Mouse (Mus musculus) lung, embryonic 16.5 days (tissue): Measurements from ENCODE around the gene Insig2. TPM values are rescaled to one million over a fixed set of nuclear protein-coding genes. Genes with fewer than 3 reads are reported as not detected.

Source experiments
- ATAC-seq: fragments of 200-750 bp; cut with Nextera tagmentation; 2 replicates; pipeline ENCODE4 v1.8.0; 2017; ENCODE audit warnings: low read depth, mild to moderate bottlenecking, moderate library complexity
- H3K27ac ChIP-seq: fragments of 300-500 bp; sonication (generic); 2 replicates; pipeline ENCODE4 v1.5.1; 2014; ENCODE audit warnings: mild to moderate bottlenecking, control low read depth, low read length
- H3K27me3 ChIP-seq: fragments of 300-500 bp; sonication (generic); 2 replicates; pipeline ENCODE4 v1.6.1; 2014; ENCODE audit warnings: low read depth, low read length, mixed read lengths; ENCODE audit not compliant: control insufficient read depth, insufficient read depth
- H3K36me3 ChIP-seq: fragments of 300-500 bp; sonication (generic); 2 replicates; pipeline ENCODE4 v1.6.1; 2014; ENCODE audit warnings: low read length; ENCODE audit not compliant: control insufficient read depth, insufficient read depth
- H3K4me1 ChIP-seq: fragments of 300-500 bp; sonication (generic); replicated peaks from 2 replicates; pipeline ENCODE4 v1.6.1; 2014; ENCODE audit warnings: low read length, mixed read lengths; ENCODE audit not compliant: control insufficient read depth, insufficient read depth
- H3K4me2 ChIP-seq: fragments of 300-500 bp; sonication (generic); 2 replicates; pipeline ENCODE4 v1.6.1; 2014; ENCODE audit warnings: low read depth, low read length, control low read depth
- H3K4me3 ChIP-seq: fragments of 300-500 bp; sonication (generic); 2 replicates; pipeline ENCODE4 v1.5.1; 2014; ENCODE audit warnings: mild to moderate bottlenecking, low read length, control low read depth
- H3K9ac ChIP-seq: fragments of 300-500 bp; sonication (generic); 2 replicates; pipeline ENCODE4 v1.6.1; 2014; ENCODE audit warnings: low read length, control low read depth
- H3K9me3 ChIP-seq: fragments of 300-500 bp; sonication (generic); 2 replicates; pipeline ENCODE4 v1.6.1; 2016; ENCODE audit warnings: low read length; ENCODE audit not compliant: control insufficient read depth
- WGBS: fragments of 180-500 bp; shearing (Covaris S2); extraction: QIAGEN DNeasy Blood & Tissue Kit; methylation state at CpG from one replicate; pipeline ENCODE4 v1.1.7; 2014; 5-methylcytosine and 5-hydroxymethylcytosine counted together
- polyA plus RNA-seq: library from polyadenylated mRNA; unstranded; fragments of >200 nt; fragmentation: Nextera tagmentation; extraction: Ambion mirVana; gene quantifications from 2 replicates; pipeline ENCODE4 v1.2.1, GENCODE M21; 2015

The Insig2 gene
- polyA plus RNA-seq, 1 experiment from 2014 or later, result 38.3 TPM

DNA sequence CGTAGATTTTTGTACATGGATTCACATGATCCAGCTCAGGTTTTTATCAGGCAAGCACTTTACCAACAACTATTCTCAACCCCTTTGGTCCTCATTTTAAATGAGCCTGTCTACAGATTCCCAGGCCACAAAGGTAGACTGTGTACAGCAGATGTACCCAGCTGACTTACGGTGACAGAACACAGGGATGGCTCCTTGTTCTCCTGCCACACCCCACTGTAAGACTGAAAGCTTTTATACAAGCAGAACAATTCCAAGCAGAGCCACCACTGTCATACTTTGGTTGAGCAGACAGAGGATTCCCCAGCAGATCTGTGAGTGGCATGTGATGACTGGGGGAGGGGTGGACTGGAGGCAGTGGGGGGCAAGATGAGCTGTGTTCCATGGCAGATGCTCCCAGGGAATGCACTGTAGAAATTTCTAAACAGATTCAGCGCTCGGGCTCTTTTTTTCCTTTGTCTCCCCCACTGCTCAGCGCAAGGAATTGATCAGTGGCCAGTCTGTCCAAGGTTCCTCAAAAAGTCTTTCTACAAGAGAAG is 35.6 kb downstream of the Insig2 start:
- Histone ChIP-seq H3K27me3 (no peaks in the 10 kb centered on the region), H3K9me3 (no peaks in the 10 kb centered on the region), H3K36me3 (no peaks in the 10 kb centered on the region), H3K9ac (no peak overlapping the region), H3K4me2 (no peak overlapping the region), H3K27ac (no peak overlapping the region), H3K4me3 (no peak overlapping the region), H3K4me1 (no peaks in the 10 kb centered on the region)
- ATAC-seq, result no peak
- 72% methylated on average over 5 of the region's 5 CpGs for WGBS

DNA sequence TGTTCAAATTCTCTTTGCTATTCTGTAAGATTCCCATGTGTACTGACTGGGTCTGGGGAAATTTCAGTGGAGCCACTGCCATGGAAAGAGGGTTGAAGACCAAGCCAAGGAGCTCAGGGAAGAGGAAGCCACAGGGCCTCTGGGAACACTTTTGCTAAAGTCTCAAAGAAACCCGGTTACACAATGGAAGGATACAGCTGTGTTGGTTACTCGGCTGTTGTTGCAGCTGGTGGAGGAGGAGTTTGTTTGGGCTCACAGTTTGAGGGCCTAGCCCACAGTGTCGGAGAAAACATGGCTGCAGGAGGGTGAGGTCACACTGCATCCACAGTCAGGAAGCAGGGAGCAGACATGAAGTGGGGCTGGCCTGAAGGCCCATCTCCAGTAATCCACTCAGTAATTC is 38.8 kb downstream of the Insig2 start:
- H3K4me3 ChIP-seq, result no peak overlapping the region
- no peaks in the 10 kb centered on the region for H3K27me3 ChIP-seq
- no peaks in the 10 kb centered on the region for H3K36me3 ChIP-seq
- no peak overlapping the region for H3K4me2 ChIP-seq
- H3K27ac ChIP-seq, result no peak overlapping the region
- ATAC-seq, result no peak
- WGBS, result 47% methylated on average over 3 of the region's 3 CpGs
- no peaks in the 10 kb centered on the region for H3K4me1 ChIP-seq
- H3K9me3 ChIP-seq, result no peaks in the 10 kb centered on the region
- no peak overlapping the region for H3K9ac ChIP-seq

DNA sequence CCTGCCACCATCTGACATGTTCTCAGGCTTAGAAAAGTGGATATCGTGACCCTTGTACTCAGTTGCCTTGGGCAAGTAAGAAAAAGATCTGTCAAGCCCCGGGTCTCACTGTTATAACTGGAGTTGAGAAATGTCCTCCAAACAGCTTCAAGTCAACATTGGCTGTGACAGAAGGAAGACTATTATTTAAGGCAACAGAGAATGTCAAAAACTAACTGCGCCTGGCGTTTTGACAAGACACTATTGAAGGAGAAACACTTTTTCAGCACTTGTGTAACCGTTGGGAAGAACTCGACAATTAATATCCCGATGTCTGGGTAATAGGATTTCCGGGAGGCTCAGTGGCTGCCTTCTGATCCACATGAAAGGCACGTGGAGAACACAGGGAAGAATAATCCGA is 41.5 kb downstream of the Insig2 start:
- no peaks in the 10 kb centered on the region for H3K27me3 ChIP-seq
- H3K4me3 ChIP-seq, result no peak overlapping the region
- H3K9me3 ChIP-seq, result no peaks in the 10 kb centered on the region
- ATAC-seq, result no peak
- no peaks in the 10 kb centered on the region for H3K36me3 ChIP-seq
- 62% methylated on average over 10 of the region's 10 CpGs for WGBS
- no peak overlapping the region for H3K9ac ChIP-seq
- no peak overlapping the region for H3K27ac ChIP-seq
- H3K4me2 ChIP-seq, result no peak overlapping the region
- no peaks in the 10 kb centered on the region for H3K4me1 ChIP-seq

DNA sequence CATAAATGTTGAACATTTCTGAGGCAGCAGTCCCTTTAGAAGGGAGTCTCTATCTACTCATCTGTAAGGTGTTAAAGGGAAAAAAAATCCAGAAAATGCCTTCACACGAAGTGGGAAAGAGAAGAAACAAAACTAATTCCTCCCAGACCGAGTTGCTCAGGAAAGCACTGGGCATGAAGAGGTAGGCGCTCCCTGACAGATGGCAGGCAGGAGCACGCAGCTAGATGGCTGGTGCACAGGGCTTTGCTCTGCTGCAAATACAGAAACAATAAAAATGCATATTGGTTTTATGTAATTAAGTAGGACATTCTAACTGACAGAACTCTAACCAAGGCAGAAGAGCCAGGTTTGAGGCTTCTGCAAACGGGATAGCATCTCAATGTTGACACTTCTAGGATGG is 42.0 kb downstream of the Insig2 start:
- no peak for ATAC-seq
- Histone ChIP-seq H3K9me3 (no peaks in the 10 kb centered on the region), H3K36me3 (no peaks in the 10 kb centered on the region), H3K27ac (no peak overlapping the region), H3K9ac (no peak overlapping the region), H3K4me2 (no peak overlapping the region), H3K4me1 (no peaks in the 10 kb centered on the region), H3K27me3 (no peaks in the 10 kb centered on the region), H3K4me3 (no peak overlapping the region)
- 66% methylated on average over 5 of the region's 5 CpGs for WGBS

DNA sequence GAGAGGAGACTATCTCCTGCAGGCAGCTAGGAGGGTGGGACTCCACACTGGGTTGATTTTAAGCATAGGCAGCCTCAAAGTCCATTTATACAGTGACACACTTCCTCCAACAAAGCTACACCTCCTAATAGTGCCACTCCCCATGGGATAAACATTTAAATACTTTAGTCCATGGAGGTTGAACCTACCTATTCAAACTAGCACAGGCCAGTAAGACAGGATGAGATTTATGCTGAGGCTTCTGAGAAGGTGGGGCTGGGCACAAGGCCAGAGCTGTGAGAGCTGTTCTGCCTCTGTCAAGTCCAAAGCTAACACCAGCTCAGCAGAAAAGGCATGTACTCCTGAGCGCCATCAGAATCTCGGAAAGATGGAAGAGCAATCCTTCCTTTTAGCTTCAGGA is 48.2 kb downstream of the Insig2 start:
- H3K27ac ChIP-seq, result no peak overlapping the region
- no peak overlapping the region for H3K9ac ChIP-seq
- no peak for ATAC-seq
- no peaks in the 10 kb centered on the region for H3K4me1 ChIP-seq
- H3K9me3 ChIP-seq, result no peaks in the 10 kb centered on the region
- WGBS, result 65% methylated on average over 2 of the region's 2 CpGs
- H3K4me3 ChIP-seq, result no peak overlapping the region
- no peak overlapping the region for H3K4me2 ChIP-seq
- no peaks in the 10 kb centered on the region for H3K36me3 ChIP-seq
- no peaks in the 10 kb centered on the region for H3K27me3 ChIP-seq

DNA sequence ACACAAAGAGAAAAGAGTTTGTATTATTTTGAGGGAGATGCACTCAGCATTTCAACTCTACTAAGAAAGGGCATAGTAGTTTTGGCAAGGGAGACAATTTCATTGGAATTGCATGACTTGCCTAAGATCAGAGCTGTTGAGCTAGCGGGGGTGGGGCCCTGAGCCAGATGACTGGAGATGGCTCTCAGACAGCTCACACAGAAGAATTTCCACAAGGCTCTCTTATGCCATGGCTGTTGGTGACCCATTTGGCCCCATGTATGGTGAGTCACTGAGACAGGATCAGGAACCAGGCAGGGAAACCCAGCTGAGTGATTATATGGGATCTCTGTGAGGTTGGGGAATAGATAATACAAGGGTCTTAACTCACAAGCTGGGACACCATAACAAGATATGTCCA is 51.9 kb downstream of the Insig2 start:
- ATAC-seq, result no peak
- Histone ChIP-seq H3K4me2 (no peak overlapping the region), H3K4me1 (no peaks in the 10 kb centered on the region), H3K27ac (no peak overlapping the region), H3K27me3 (no peaks in the 10 kb centered on the region), H3K36me3 (no peaks in the 10 kb centered on the region), H3K9me3 (no peaks in the 10 kb centered on the region), H3K9ac (no peak overlapping the region), H3K4me3 (no peak overlapping the region)
- 83% methylated on average over 1 of the region's 1 CpGs for WGBS

DNA sequence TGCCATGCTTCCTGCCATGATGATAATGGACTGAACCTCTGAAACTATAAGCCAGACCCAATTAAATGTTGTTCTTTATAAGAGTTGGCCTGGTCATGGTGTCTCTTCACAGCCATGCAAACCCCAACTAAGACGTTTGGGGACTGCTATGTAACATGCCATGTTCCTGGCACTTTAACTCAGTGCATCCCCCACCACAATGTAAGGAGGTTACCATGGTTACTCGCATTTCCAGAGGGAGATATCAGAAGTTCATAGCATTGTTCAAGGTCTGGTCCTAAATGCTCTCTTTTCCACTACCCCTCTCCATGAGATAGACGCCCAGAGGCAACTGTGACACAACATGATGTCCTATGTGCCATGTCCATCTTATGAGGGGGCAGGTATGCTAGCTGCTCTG is 54.0 kb downstream of the Insig2 start:
- H3K36me3 ChIP-seq, result no peaks in the 10 kb centered on the region
- H3K9me3 ChIP-seq, result no peaks in the 10 kb centered on the region
- 67% methylated on average over 3 of the region's 3 CpGs for WGBS
- H3K4me3 ChIP-seq, result no peak overlapping the region
- no peaks in the 10 kb centered on the region for H3K27me3 ChIP-seq
- no peak overlapping the region for H3K27ac ChIP-seq
- H3K9ac ChIP-seq, result no peak overlapping the region
- ATAC-seq, result no peak
- no peak overlapping the region for H3K4me2 ChIP-seq
- H3K4me1 ChIP-seq, result no peaks in the 10 kb centered on the region

DNA sequence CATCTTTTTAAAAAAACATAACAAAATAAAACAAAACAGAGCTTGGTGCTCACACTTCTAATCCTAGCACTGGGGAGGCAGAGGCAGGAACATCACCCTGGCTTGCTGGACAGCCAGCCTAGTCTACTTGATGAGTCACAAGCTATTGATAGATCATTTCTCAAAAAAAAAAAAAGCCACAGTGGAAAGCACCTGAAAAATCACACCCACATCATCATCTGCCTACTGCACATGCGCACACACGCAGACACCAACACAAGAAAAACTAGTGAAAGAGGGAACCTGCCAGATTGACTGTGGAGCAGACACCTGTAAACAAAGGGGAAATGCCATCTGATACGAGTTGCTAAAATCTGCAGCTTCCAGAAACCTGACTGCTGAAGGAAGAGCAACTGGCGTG is 54.9 kb downstream of the Insig2 start:
- no peaks in the 10 kb centered on the region for H3K9me3 ChIP-seq
- ATAC-seq, result no peak
- H3K36me3 ChIP-seq, result no peaks in the 10 kb centered on the region
- H3K27me3 ChIP-seq, result no peaks in the 10 kb centered on the region
- no peak overlapping the region for H3K4me3 ChIP-seq
- whole genome bisulfite sequencing, result 83% methylated on average over 4 of the region's 4 CpGs
- H3K9ac ChIP-seq, result no peak overlapping the region
- no peak overlapping the region for H3K4me2 ChIP-seq
- H3K4me1 ChIP-seq, result no peaks in the 10 kb centered on the region
- no peak overlapping the region for H3K27ac ChIP-seq

DNA sequence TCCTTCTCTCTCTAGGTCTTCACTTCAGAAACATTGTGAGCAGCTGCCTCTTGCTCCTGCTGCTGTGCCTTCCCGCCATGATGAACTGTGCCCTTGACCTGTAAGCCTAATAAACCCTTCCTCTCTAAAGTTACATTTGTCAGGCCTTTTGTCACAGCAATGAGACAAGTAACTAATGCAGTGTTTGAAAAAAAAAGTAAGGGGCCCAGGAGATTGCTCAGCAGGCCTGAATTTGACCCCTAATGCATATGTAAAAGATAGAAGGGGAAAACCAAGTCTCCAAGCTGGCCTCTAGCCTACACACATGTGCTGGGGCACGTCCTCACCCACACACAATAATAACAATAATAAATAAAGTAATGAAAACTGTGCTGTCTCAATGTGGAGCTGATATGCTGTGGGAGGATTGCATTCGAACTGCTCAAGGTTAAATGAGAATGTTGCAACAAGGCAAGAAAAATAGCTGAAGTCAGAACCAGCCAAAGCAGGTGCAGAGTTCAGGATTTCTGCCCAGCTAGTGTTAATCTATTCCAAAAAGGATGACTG is 56.4 kb downstream of the Insig2 start:
- no peak for ATAC-seq
- H3K4me3 ChIP-seq, result no peak overlapping the region
- H3K4me1 ChIP-seq, result no peaks in the 10 kb centered on the region
- no peaks in the 10 kb centered on the region for H3K27me3 ChIP-seq
- H3K9me3 ChIP-seq, result no peaks in the 10 kb centered on the region
- no peaks in the 10 kb centered on the region for H3K36me3 ChIP-seq
- H3K27ac ChIP-seq, result no peak overlapping the region
- no peak overlapping the region for H3K9ac ChIP-seq
- no peak overlapping the region for H3K4me2 ChIP-seq
- WGBS, result 48% methylated on average over 3 of the region's 3 CpGs
